Mouse (Mus musculus) ES-E14 (cell line): ENCODE data around the gene Prkcb.

ENCODE experiments used
- CHD2 ChIP-seq: IDR thresholded peaks from 2 replicates; pipeline ENCODE4 v1.6.1; 2014; ENCODE audit warnings: mild to moderate bottlenecking, low read depth, low read length, inconsistent platforms
- HCFC1 ChIP-seq: IDR thresholded peaks from 2 replicates; pipeline ENCODE4 v1.6.1; 2012; ENCODE audit warnings: low read length, inconsistent platforms, borderline replicate concordance; ENCODE audit not compliant: insufficient read depth
- MAFK ChIP-seq: IDR thresholded peaks from 2 replicates; pipeline ENCODE4 v1.6.1; 2014; ENCODE audit warnings: mild to moderate bottlenecking, low read depth, low read length, inconsistent platforms; ENCODE audit not compliant: insufficient read depth
- ZC3H11A ChIP-seq: IDR thresholded peaks from 2 replicates; pipeline ENCODE4 v1.6.1; 2012; ENCODE audit warnings: low read depth, mild to moderate bottlenecking, inconsistent platforms, low read length, borderline replicate concordance
- ZNF384 ChIP-seq: IDR thresholded peaks from 2 replicates; pipeline ENCODE4 v1.6.1; 2012; ENCODE audit warnings: low read depth, low read length, inconsistent platforms

- no peak for TF ChIP-seq HCFC1
- TF ChIP-seq ZC3H11A: no peak
- TF ChIP-seq MAFK: no peak
- TF ChIP-seq ZNF384: no peak
- TF ChIP-seq CHD2: no peak
Measured at GRCm38 (mm10) chr7:122288605-122289242, at the start of gene Prkcb.
